Mouse (Mus musculus) liver, adult 2 months (tissue): ENCODE measurements around the gene Atxn7l1.

Experiments
- CTCF ChIP-seq: fragments of 200-500 bp; IDR thresholded peaks from 2 replicates; pipeline ENCODE4 v1.5.1; 2011; ENCODE audit warnings: low read depth, low read length, control low read depth
- POLR2A ChIP-seq: fragments of 200-500 bp; IDR thresholded peaks from 2 replicates; pipeline ENCODE4 v1.6.1; 2011; ENCODE audit warnings: low read length, control low read depth; ENCODE audit not compliant: insufficient read depth; ENCODE audit errors: extremely low read depth

DNA sequence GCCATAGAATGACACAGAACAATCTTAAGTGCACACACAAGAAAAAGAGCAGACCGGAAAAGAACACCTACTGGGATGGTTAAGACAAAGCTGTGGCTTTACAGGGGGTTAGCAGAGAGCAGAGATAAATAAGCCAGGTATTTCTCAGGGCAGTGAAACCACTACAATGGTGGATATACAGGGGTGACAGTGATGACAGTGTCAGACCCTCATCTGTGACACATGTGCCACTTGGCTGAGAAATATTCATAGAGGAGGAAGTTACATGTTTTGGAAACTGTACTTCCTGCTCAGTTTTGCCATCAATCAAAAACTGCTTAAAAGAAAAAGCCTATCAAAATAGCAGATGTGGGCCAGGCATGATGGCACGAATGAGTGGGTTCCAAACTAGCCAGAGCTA, 19.4 kb upstream of the Atxn7l1 start:
- TF ChIP-seq CTCF = no peak
- TF ChIP-seq POLR2A = no peak
